Mouse (Mus musculus) liver, embryonic 14.5 days (tissue): ENCODE results near the gene Qrich2. TPM values are rescaled to one million over a fixed set of nuclear protein-coding genes. Genes with fewer than 3 reads are reported as not detected.

ENCODE experiments used
- ATAC-seq: fragments of 200-750 bp; cut with Nextera tagmentation; 2 replicates; pipeline ENCODE4 v1.8.0; 2017; ENCODE audit warnings: moderate number of reproducible peaks, mild to moderate bottlenecking, moderate library complexity; ENCODE audit not compliant: insufficient read depth
- DNase-seq, 3 experiments: peaks; one replicate each; pipeline ENCODE4 v3.0.0-alpha.2; 2012 to 2013; ENCODE audit warnings: low read depth in 3 of 3, low spot score in 3 of 3
- H3K27ac ChIP-seq: fragments of 300-500 bp; sonication (generic); 2 replicates; pipeline ENCODE4 v1.5.1; 2014; ENCODE audit warnings: moderate library complexity, mild to moderate bottlenecking, control low read depth, inconsistent platforms
- H3K27me3 ChIP-seq: fragments of 300-500 bp; sonication (generic); 2 replicates; pipeline ENCODE4 v1.6.1; 2014; ENCODE audit warnings: mild to moderate bottlenecking, low read length, moderate library complexity; ENCODE audit not compliant: control insufficient read depth, insufficient read depth
- H3K36me3 ChIP-seq: fragments of 300-500 bp; sonication (generic); replicated peaks from 2 replicates; pipeline ENCODE4 v1.6.1; 2014; ENCODE audit warnings: low read depth; ENCODE audit not compliant: control insufficient read depth, insufficient read depth
- H3K4me1 ChIP-seq, 2 experiments: fragments of 200-500 bp in 1 of 2; fragments of 300-500 bp in 1 of 2; sonication (generic) in 1 of 2; replicated peaks; 2 replicates each; pipeline ENCODE4 v1.6.1; 2012 to 2014; ENCODE audit warnings: antibody characterized with exemption in 1 of 2, inconsistent platforms in 1 of 2, low read length in 1 of 2; ENCODE audit not compliant: control insufficient read depth in 2 of 2, insufficient read depth in 2 of 2
- H3K4me2 ChIP-seq: fragments of 300-500 bp; sonication (generic); 2 replicates; pipeline ENCODE4 v1.6.1; 2014; ENCODE audit warnings: low read depth, mild to moderate bottlenecking, control low read depth, moderate library complexity
- H3K4me3 ChIP-seq, 2 experiments: fragments of 200-500 bp in 1 of 2; fragments of 300-500 bp in 1 of 2; sonication (generic) in 1 of 2; 2 replicates each; pipeline ENCODE4 v1.5.1; 2012 to 2014; ENCODE audit warnings: low read depth in 2 of 2, low read length in 2 of 2, mild to moderate bottlenecking in 2 of 2, control low read depth in 1 of 2, inconsistent platforms in 1 of 2, moderate library complexity in 1 of 2; ENCODE audit not compliant: insufficient read depth in 1 of 2
- H3K9ac ChIP-seq: fragments of 300-500 bp; sonication (generic); replicated peaks from 2 replicates; pipeline ENCODE4 v1.6.1; 2014; ENCODE audit warnings: mild to moderate bottlenecking, control low read depth, moderate library complexity
- H3K9me3 ChIP-seq: fragments of 300-500 bp; sonication (generic); 2 replicates; pipeline ENCODE4 v1.6.1; 2016; ENCODE audit warnings: low read length, mixed read lengths; ENCODE audit not compliant: control insufficient read depth
- CTCF ChIP-seq: IDR thresholded peaks from 2 replicates; pipeline ENCODE4 v1.5.1; 2016; ENCODE audit warnings: antibody characterized with exemption, low read depth, control low read depth
- EP300 ChIP-seq: IDR thresholded peaks from 2 replicates; pipeline ENCODE4 v1.6.1; 2016; ENCODE audit warnings: antibody characterized with exemption, low read depth
- WGBS: fragments of 180-500 bp; shearing (Covaris S2); extraction: QIAGEN DNeasy Blood & Tissue Kit; methylation state at CpG from one replicate; pipeline ENCODE4 v1.1.7; 2014; ENCODE audit not compliant: insufficient replicate concordance; 5-methylcytosine and 5-hydroxymethylcytosine counted together
- polyA plus RNA-seq, 2 experiments: library from polyadenylated mRNA; depleted of rRNA in 1 of 2; stranded (reverse) in 1 of 2; unstranded in 1 of 2; fragments of >200 nt; fragmentation: Nextera tagmentation in 1 of 2; extraction: Ambion mirVana in 1 of 2; gene quantifications; 2 replicates each; pipeline versions ENCODE4 v1.2.1 to v1.2.3; 2012 to 2014

Gene Qrich2
- polyA plus RNA-seq, 2 experiments = 0.01 to 0.08 TPM

DNA sequence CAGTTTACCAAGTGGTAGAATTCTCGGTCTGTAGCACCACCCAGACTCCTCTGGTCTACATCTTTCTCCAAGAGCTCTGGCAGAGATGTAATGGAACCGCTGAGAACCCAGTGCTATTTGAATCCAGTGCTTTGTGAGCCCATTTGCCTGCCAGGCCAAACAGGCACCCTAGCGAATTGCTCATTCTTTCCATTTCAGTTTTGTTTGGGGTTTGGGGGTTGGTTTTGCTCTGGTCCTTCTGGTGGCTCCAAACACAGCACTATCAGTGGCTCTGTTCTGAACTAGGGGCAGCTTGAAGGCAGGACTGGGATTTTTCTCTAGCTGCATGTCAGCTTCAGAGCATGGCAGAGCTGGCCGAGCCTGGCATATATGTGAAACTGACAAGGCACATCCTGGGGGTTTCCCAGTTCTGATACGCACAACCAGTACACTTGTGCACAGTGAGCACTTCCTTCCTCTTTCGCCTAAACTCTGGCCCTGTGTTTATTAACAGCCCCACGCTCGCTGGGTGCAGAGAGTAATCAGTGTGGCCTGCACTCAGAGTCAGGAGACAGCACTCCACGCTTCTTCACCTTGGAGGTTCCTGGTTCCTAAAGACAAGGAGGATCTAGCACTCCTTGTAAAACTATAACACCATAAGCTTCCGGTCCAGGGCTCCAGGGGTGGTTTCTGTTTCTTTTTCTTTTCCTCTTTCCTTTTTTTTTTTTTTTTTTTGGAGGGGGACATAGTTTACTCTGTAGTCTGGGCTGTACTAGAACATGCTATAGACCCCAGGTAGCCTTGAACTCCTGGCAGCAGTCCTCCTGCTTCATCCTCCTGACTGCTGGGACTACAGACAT, 42.0 kb downstream of the Qrich2 start:
- no peak overlapping the region; the same call in 1 of the 2 replicates for H3K4me2 ChIP-seq
- H3K9me3 ChIP-seq = no peaks in the 10 kb centered on the region
- TF ChIP-seq EP300 = no peak
- TF ChIP-seq CTCF = no peak
- no peaks in the 10 kb centered on the region for H3K27me3 ChIP-seq
- no peak for DNase-seq
- no peak overlapping the region for H3K27ac ChIP-seq
- ATAC-seq = peak; percentile 45; the same call in 1 of the 2 replicates
- no peak overlapping the region; the same call in 1 of the 2 replicates for H3K9ac ChIP-seq
- H3K36me3 ChIP-seq = no peaks in the 10 kb centered on the region
- peaks cover 7 to 15% of the 10 kb centered on the region in 2 experiments for H3K4me1 ChIP-seq
- 39% methylated on average over 10 of the region's 10 CpGs for WGBS
- H3K4me3 ChIP-seq = no peak overlapping the region

DNA sequence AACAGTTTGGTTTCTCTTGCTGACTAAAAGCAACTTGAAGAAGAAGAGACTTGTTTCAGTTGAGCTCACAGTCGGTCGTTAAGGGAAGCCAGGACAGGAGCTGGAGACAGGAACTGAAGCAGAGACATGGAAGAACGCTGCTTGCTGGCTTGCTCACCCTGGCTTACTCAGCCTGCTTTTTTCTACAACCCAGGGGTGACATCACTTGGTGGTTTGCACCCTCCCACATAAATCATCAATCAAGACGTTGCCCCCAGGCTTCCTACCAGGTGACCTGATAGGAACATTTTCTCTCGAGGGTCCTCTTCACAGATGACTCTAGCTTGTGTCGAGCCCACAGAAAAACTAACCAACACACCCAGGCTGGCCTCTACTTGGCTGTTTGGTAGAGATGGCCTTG, 42.8 kb downstream of the Qrich2 start:
- 54% methylated on average over 6 of the region's 6 CpGs for WGBS

DNA sequence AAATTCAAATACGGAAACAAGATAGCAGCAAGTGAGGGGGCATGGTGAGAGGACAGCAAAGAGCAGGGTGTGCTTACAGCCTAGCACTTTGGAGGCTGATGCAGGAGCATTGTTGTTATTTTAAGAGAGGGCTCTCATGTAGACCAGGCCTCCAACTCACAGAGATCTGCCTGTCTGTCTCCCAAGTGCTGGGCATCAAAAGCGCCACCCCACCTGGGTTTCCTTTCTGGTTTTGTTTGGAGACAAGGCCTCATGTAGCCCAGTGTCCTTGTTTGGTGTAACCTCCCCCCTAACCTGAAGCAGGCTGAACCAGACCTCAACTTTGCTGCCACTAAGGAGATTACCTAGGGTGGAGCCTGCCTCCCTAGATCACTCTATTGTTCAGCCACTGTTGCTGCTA, 43.5 kb downstream of the Qrich2 start:
- DNase-seq (no peak), ATAC-seq (no peak)
- H3K9me3 ChIP-seq = no peaks in the 10 kb centered on the region
- H3K4me3 ChIP-seq = no peak overlapping the region
- H3K9ac ChIP-seq = no peak overlapping the region
- no peak overlapping the region for H3K27ac ChIP-seq
- TF ChIP-seq EP300 (no peak), CTCF (no peak)
- peaks cover 5 to 9% of the 10 kb centered on the region in 2 experiments for H3K4me1 ChIP-seq
- WGBS = 68% methylated on average over 2 of the region's 2 CpGs
- H3K36me3 ChIP-seq = no peaks in the 10 kb centered on the region
- H3K27me3 ChIP-seq = no peaks in the 10 kb centered on the region
- no peak overlapping the region for H3K4me2 ChIP-seq

More for the DNA sequence above, 42.8 kb downstream of the Qrich2 start:
- Histone ChIP-seq H3K4me1 (peaks cover 5 to 9% of the 10 kb centered on the region in 2 experiments), H3K4me3 (no peak overlapping the region), H3K9me3 (no peaks in the 10 kb centered on the region), H3K4me2 (no peak overlapping the region), H3K27ac (no peak overlapping the region), H3K9ac (no peak overlapping the region), H3K36me3 (no peaks in the 10 kb centered on the region), H3K27me3 (no peaks in the 10 kb centered on the region)
- TF ChIP-seq EP300 = no peak
- TF ChIP-seq CTCF = no peak
- ATAC-seq (no peak), DNase-seq (no peak)

DNA sequence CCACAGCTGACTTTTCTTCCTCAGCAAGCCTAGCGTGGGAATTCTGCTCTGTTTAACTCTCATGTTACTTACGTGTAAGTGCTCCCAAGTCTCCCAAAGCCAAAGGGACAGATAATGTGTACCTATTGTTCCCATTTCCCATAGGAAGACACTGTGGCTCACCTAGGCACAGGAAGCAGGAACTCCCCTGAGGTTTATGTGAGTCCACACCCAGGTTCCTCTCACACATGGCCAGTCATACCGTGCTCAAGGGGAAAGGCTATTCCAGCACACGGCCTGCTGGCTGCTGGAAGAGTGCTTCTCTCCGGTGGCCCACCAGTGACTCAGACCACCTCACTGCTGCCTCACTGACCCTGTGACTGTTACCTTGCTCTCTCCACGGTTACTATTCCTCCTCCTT, 44.9 kb downstream of the Qrich2 start:
- no peak overlapping the region for H3K4me2 ChIP-seq
- no peak overlapping the region for H3K9ac ChIP-seq
- no peak overlapping the region for H3K4me3 ChIP-seq
- no peak overlapping the region for H3K27ac ChIP-seq
- no peaks in the 10 kb centered on the region for H3K9me3 ChIP-seq
- H3K36me3 ChIP-seq = no peaks in the 10 kb centered on the region
- 60% methylated on average over 6 of the region's 6 CpGs for WGBS
- no peaks in the 10 kb centered on the region; the same call in 1 of the 2 replicates for H3K27me3 ChIP-seq
- ATAC-seq = no peak
- no peak for DNase-seq
- TF ChIP-seq CTCF = no peak
- no peak for TF ChIP-seq EP300
- H3K4me1 ChIP-seq = peaks cover 5 to 9% of the 10 kb centered on the region in 2 experiments

DNA sequence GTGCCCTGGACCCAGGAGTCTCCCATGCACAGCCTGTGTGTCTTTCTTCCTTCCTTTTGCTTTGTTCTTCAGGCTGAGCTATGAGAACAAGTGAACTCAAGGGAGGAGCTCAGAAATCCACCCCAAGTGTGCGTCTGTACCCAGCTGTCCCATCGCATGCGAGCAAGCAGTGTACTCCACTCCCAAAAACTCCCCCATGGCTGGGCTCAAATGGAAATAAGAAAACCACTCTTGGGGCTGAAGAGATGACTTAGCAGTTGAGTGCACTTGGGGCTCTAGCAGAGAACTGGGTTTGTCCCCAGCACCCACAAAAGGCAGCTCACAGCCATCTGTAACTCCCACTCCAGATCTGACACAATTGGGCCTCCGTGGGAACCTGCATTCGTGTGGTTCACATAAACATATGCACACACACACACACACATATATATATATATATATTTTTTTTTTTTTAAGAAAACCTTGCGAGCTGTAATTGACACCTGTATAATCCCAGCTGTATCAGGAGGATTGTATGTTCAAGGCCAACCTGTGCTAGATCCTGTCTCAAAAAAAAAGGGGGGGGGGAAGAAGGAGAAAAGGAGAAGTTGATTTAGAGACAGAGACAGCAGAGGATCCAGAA, 47.1 kb downstream of the Qrich2 start:
- no peak overlapping the region for H3K9ac ChIP-seq
- TF ChIP-seq CTCF = no peak
- TF ChIP-seq EP300 = no peak
- no peaks in the 10 kb centered on the region; the same call in 1 of the 2 replicates for H3K27me3 ChIP-seq
- 56% methylated on average over 6 of the region's 6 CpGs for WGBS
- no peaks in the 10 kb centered on the region for H3K9me3 ChIP-seq
- no peaks in the 10 kb centered on the region for H3K36me3 ChIP-seq
- no peak overlapping the region for H3K4me3 ChIP-seq
- H3K4me2 ChIP-seq = no peak overlapping the region
- peaks cover 0 to under 1% of the 10 kb centered on the region in 2 experiments; a peak in 1 of 4 replicates for H3K4me1 ChIP-seq
- ATAC-seq = no peak
- H3K27ac ChIP-seq = no peak overlapping the region
- no peak for DNase-seq
